25 mouse cellular contexts compared by ENCODE assay signal in genomic region chr11:65781596-65781995, GRCm38 (mm10).
"Had no signal": no experiment of that assay in that cellular context is flagged by ENCODE, and none has a peak within 500 bp of the region (broad histone marks: within the 10 kb centered on the region; RNA-seq: fewer than 3 reads in every experiment).

No protein-coding gene starts in this region.

- H3K9me3 ChIP-seq: heart, embryonic 13.5 days; heart, embryonic 15.5 days; hindbrain, embryonic 10.5 days; hindbrain, embryonic 12.5 days; intestine, embryonic 15.5 days; limb, embryonic 10.5 days; limb, embryonic 12.5 days had no signal

- H3K27me3 ChIP-seq: heart, embryonic 13.5 days; heart, embryonic 15.5 days; hindbrain, embryonic 12.5 days; intestine, embryonic 15.5 days; limb, embryonic 12.5 days had no signal

- H3K36me3 ChIP-seq: intestine, embryonic 15.5 days had no signal

- ATAC-seq: hindbrain, embryonic 16.5 days; inflammation-experienced regulatory T-cells, adult 6 months; intestine, embryonic 15.5 days; intestine, postnatal 0 days had no signal

- DNase-seq: gastrocnemius, postnatal 14 days; gastrocnemius, postnatal 36 days; heart, adult 2 months; heart, postnatal 4 days; kidney, adult 18-20 months; kidney, adult 8-10 months; kidney, postnatal 10 days; kidney, postnatal 25 days; kidney, postnatal 4 days; liver had no signal

- H3K4me3 ChIP-seq: heart, adult 2 months; heart, embryonic 13.5 days; heart, embryonic 15.5 days; hindbrain, embryonic 10.5 days; hindbrain, embryonic 12.5 days; intestine, embryonic 15.5 days; layer of hippocampus, adult 2 months; left cerebral cortex, adult 2 months; limb, embryonic 10.5 days; limb, embryonic 12.5 days had no signal

- H3K27ac ChIP-seq: heart, adult 2 months; heart, embryonic 13.5 days; heart, embryonic 15.5 days; hindbrain, embryonic 10.5 days; hindbrain, embryonic 12.5 days; hindbrain, embryonic 14.5 days; intestine, embryonic 15.5 days; layer of hippocampus, adult 2 months; left cerebral cortex, adult 2 months; limb, embryonic 10.5 days; limb, embryonic 12.5 days had no signal

- H3K9ac ChIP-seq: heart, embryonic 13.5 days; heart, embryonic 15.5 days; hindbrain, embryonic 12.5 days; hindbrain, embryonic 14.5 days; intestine, embryonic 15.5 days; limb, embryonic 12.5 days had no signal

- H3K4me2 ChIP-seq: heart, embryonic 11.5 days; heart, embryonic 13.5 days; heart, embryonic 15.5 days; hindbrain, embryonic 12.5 days; hindbrain, embryonic 14.5 days; intestine, embryonic 15.5 days; limb, embryonic 12.5 days; liver, embryonic 11.5 days had no signal
